Mouse (Mus musculus) kidney, embryonic 14.5 days (tissue): Measurements from ENCODE around the gene Pram1. TPM values are rescaled to one million over a fixed set of nuclear protein-coding genes. Genes with fewer than 3 reads are reported as not detected.

Source experiments
- ATAC-seq: fragments of 200-750 bp; cut with Nextera tagmentation; 2 replicates; pipeline ENCODE4 v1.8.0; 2017; ENCODE audit warnings: moderate number of reproducible peaks, mild to moderate bottlenecking, moderate TSS enrichment, moderate library complexity; ENCODE audit not compliant: low FRiP score, low TSS enrichment
- H3K27ac ChIP-seq: fragments of 300-500 bp; sonication (generic); 2 replicates; pipeline ENCODE4 v1.5.1; 2014; ENCODE audit warnings: low read depth, mild to moderate bottlenecking, low read length, moderate library complexity, mixed read lengths
- H3K27me3 ChIP-seq: fragments of 300-500 bp; sonication (generic); 2 replicates; pipeline ENCODE4 v1.6.1; 2014; ENCODE audit warnings: mild to moderate bottlenecking, low read length; ENCODE audit not compliant: control insufficient read depth, insufficient read depth
- H3K36me3 ChIP-seq: fragments of 300-500 bp; sonication (generic); 2 replicates; pipeline ENCODE4 v1.6.1; 2014; ENCODE audit warnings: low read length, mixed read lengths; ENCODE audit not compliant: control insufficient read depth, insufficient read depth
- H3K4me1 ChIP-seq: fragments of 300-500 bp; sonication (generic); 2 replicates; pipeline ENCODE4 v1.6.1; 2014; ENCODE audit warnings: low read length, mixed read lengths; ENCODE audit not compliant: control insufficient read depth, insufficient read depth
- H3K4me2 ChIP-seq: fragments of 300-500 bp; sonication (generic); replicated peaks from 2 replicates; pipeline ENCODE4 v1.6.1; 2014; ENCODE audit warnings: low read depth, mild to moderate bottlenecking, low read length
- H3K4me3 ChIP-seq: fragments of 300-500 bp; sonication (generic); 2 replicates; pipeline ENCODE4 v1.5.1; 2014; ENCODE audit warnings: mild to moderate bottlenecking, low read length
- H3K9ac ChIP-seq: fragments of 300-500 bp; sonication (generic); 2 replicates; pipeline ENCODE4 v1.6.1; 2014; ENCODE audit warnings: low read depth, mild to moderate bottlenecking, low read length, moderate library complexity
- H3K9me3 ChIP-seq: fragments of 300-500 bp; sonication (generic); 2 replicates; pipeline ENCODE4 v1.6.1; 2016; ENCODE audit warnings: low read length; ENCODE audit not compliant: control insufficient read depth
- WGBS: fragments of 180-500 bp; shearing (Covaris S2); extraction: QIAGEN DNeasy Blood & Tissue Kit; methylation state at CpG from one replicate; pipeline ENCODE4 v1.1.7; 2014; 5-methylcytosine and 5-hydroxymethylcytosine counted together
- polyA plus RNA-seq: library from polyadenylated mRNA; unstranded; fragments of >200 nt; fragmentation: Nextera tagmentation; extraction: Ambion mirVana; gene quantifications from 2 replicates; pipeline ENCODE4 v1.2.1, GENCODE M21; 2014

Gene Pram1
- polyA plus RNA-seq, 1 experiment from 2014 or later, result 0.81 TPM

- Histone ChIP-seq H3K9me3 (no peaks in the 10 kb centered on the region), H3K4me2 (peak overlapping the region; percentile 21; the same call in 1 of the 2 replicates), H3K9ac (no peak overlapping the region), H3K4me1 (peaks cover 28% of the 10 kb centered on the region), H3K27ac (no peak overlapping the region), H3K36me3 (peaks cover 19% of the 10 kb centered on the region), H3K4me3 (peak overlapping the region; percentile 6; the same call in 1 of the 2 replicates), H3K27me3 (no peaks in the 10 kb centered on the region)
- no peak for ATAC-seq
These were observed 43.9 kb downstream of the Pram1 start for GRCm38 (mm10) chr17:33681767-33682166.

- H3K4me2 ChIP-seq, result peak overlapping the region; percentile 94
- H3K36me3 ChIP-seq, result peaks cover 10% of the 10 kb centered on the region; the same call in 1 of the 2 replicates
- peak overlapping the region; percentile 95 for H3K27ac ChIP-seq
- under 1% methylated on average over 44 of the region's 44 CpGs for WGBS
- no peaks in the 10 kb centered on the region for H3K9me3 ChIP-seq
- peak overlapping the region; percentile 99 for H3K9ac ChIP-seq
- peaks cover 28% of the 10 kb centered on the region for H3K4me1 ChIP-seq
- peak overlapping the region; percentile 88 for H3K4me3 ChIP-seq
- ATAC-seq, result peak; percentile 81
- no peaks in the 10 kb centered on the region for H3K27me3 ChIP-seq
These were observed 46.9 kb downstream of the Pram1 start for GRCm38 (mm10) chr17:33684671-33685231.

GRCm38 (mm10) chr17:33685249-33685653 lies 47.4 kb downstream of the Pram1 start:
- H3K27ac ChIP-seq, result peak overlapping the region; percentile 95
- peak overlapping the region; percentile 94 for H3K4me2 ChIP-seq
- 1% methylated on average over 42 of the region's 42 CpGs for WGBS
- ATAC-seq, result peak; percentile 98
- peaks cover 28% of the 10 kb centered on the region for H3K4me1 ChIP-seq
- H3K4me3 ChIP-seq, result peak overlapping the region; percentile 88
- H3K36me3 ChIP-seq, result peaks cover 10% of the 10 kb centered on the region; the same call in 1 of the 2 replicates
- H3K27me3 ChIP-seq, result no peaks in the 10 kb centered on the region
- no peaks in the 10 kb centered on the region for H3K9me3 ChIP-seq
- peak overlapping the region; percentile 99 for H3K9ac ChIP-seq

GRCm38 (mm10) chr17:33686760-33687159 lies 48.9 kb downstream of the Pram1 start, which contains the start of gene Hnrnpm:
Gene Hnrnpm, minus strand, starts transcription at chr17:33686860.
- peak within 1 kb of the TSS; percentile 88 for H3K4me3 ChIP-seq
- peak within 1 kb of the TSS; percentile 51; the same call in 1 of the 2 replicates for H3K9ac ChIP-seq
- H3K9me3 ChIP-seq, result no peaks in the 10 kb centered on the region
- no peak for ATAC-seq
- H3K27me3 ChIP-seq, result no peaks in the 10 kb centered on the region
- H3K36me3 ChIP-seq, result peaks cover 16% of the 10 kb centered on the region; the same call in 1 of the 2 replicates
- H3K4me2 ChIP-seq, result peak within 1 kb of the TSS; percentile 49
- H3K27ac ChIP-seq, result no peak within 1 kb of the TSS; the same call in 1 of the 2 replicates
- H3K4me1 ChIP-seq, result peaks cover 28% of the 10 kb centered on the region
- 85% methylated on average over 1 of the region's 1 CpGs for WGBS

Other genes with a start within 250 kb of the Pram1 start
- 21.4 TPM in 2 replicates for gene Zfp101, start 243.4 kb upstream of the Pram1 start, polyA plus RNA-seq
- gene Actl9, start 205.2 kb upstream of the Pram1 start, polyA plus RNA-seq, result not detected in 2 replicates
- gene Adamts10, start 113.9 kb upstream of the Pram1 start, polyA plus RNA-seq, result 35.1 and 49.3 TPM in 2 replicates
- 0.96 and 2.3 TPM in 2 replicates for gene Myo1f, start 82.3 kb upstream of the Pram1 start, polyA plus RNA-seq
- gene Zfp414, start 9.0 kb upstream of the Pram1 start, polyA plus RNA-seq, result 73.1 and 82.9 TPM in 2 replicates
- 375 and 422 TPM in 2 replicates for gene Hnrnpm, start 48.8 kb downstream of the Pram1 start, polyA plus RNA-seq
- 31.2 and 46.1 TPM in 2 replicates for gene March2, start 80.6 kb downstream of the Pram1 start, polyA plus RNA-seq
- gene Rab11b, start 122.5 kb downstream of the Pram1 start, polyA plus RNA-seq, result 217 and 269 TPM in 2 replicates
- 18.4 and 19.4 TPM in 2 replicates for gene Angptl4, start 143.8 kb downstream of the Pram1 start, polyA plus RNA-seq
- 49.9 and 52.1 TPM in 2 replicates for gene Kank3, start 172.5 kb downstream of the Pram1 start, polyA plus RNA-seq
- gene Rps28, start 186.5 kb downstream of the Pram1 start, polyA plus RNA-seq, result 1,210 and 1,489 TPM in 2 replicates
- gene Ndufa7, start 186.5 kb downstream of the Pram1 start, polyA plus RNA-seq, result 504 and 675 TPM in 2 replicates
- 111 and 121 TPM in 2 replicates for gene Cd320, start 205.0 kb downstream of the Pram1 start, polyA plus RNA-seq
- not detected in 2 replicates for gene Gm7029, start 235.8 kb downstream of the Pram1 start, polyA plus RNA-seq